Mouse (Mus musculus): ENCODE results near the gene Nae1.

- TF ChIP-seq CTCF (IDR thresholded peaks at IDR 0.05; ENCODE audit: low read depth) (no peak), EP300 (IDR thresholded peaks at IDR 0.05; ENCODE audit: low read depth) (no peak)
Observed at GRCm38 (mm10) chr8:104536028-104536427, 1.6 kb upstream of the Nae1 start.
